Mouse (Mus musculus) intestine, embryonic 14.5 days (tissue): Measurements from ENCODE around the gene Abcc12. TPM values are rescaled to one million over a fixed set of nuclear protein-coding genes. Genes with fewer than 3 reads are reported as not detected.
A peak's percentile ranks its signal among the peaks of the same experiment; 100 is the strongest.

Experiments used
- ATAC-seq: fragments of 200-750 bp; cut with Nextera tagmentation; replicated peaks from 2 replicates; pipeline ENCODE4 v1.8.0; 2017; ENCODE audit warnings: low read depth, moderate number of reproducible peaks, moderate TSS enrichment, moderate library complexity; ENCODE audit not compliant: low FRiP score, low TSS enrichment
- DNase-seq: peaks from one replicate; pipeline ENCODE4 v3.0.0-alpha.2; 2018; ENCODE audit warnings: low spot score
- H3K27ac ChIP-seq: fragments of 300-500 bp; sonication (generic); 2 replicates; pipeline ENCODE4 v1.5.1; 2014; ENCODE audit warnings: low read depth, mild to moderate bottlenecking, control low read depth
- H3K27me3 ChIP-seq: fragments of 300-500 bp; sonication (generic); replicated peaks from 2 replicates; pipeline ENCODE4 v1.6.1; 2014; ENCODE audit warnings: low read length, control low read depth; ENCODE audit not compliant: control insufficient read depth, insufficient read depth
- H3K36me3 ChIP-seq: fragments of 300-500 bp; sonication (generic); 2 replicates; pipeline ENCODE4 v1.6.1; 2014; ENCODE audit warnings: low read length, control low read depth; ENCODE audit not compliant: control insufficient read depth, insufficient read depth
- H3K4me1 ChIP-seq: fragments of 300-500 bp; sonication (generic); replicated peaks from 2 replicates; pipeline ENCODE4 v1.6.1; 2014; ENCODE audit warnings: low read length, control low read depth, mixed read lengths; ENCODE audit not compliant: control insufficient read depth, insufficient read depth
- H3K4me2 ChIP-seq: fragments of 300-500 bp; sonication (generic); 2 replicates; pipeline ENCODE4 v1.6.1; 2014; ENCODE audit warnings: low read length
- H3K4me3 ChIP-seq: fragments of 300-500 bp; sonication (generic); 2 replicates; pipeline ENCODE4 v1.5.1; 2014; ENCODE audit warnings: low read depth, low read length, control low read depth, mixed read lengths
- H3K9ac ChIP-seq: fragments of 300-500 bp; sonication (generic); 2 replicates; pipeline ENCODE4 v1.6.1; 2014; ENCODE audit warnings: mild to moderate bottlenecking, low read length
- H3K9me3 ChIP-seq: fragments of 300-500 bp; sonication (generic); 2 replicates; pipeline ENCODE4 v1.6.1; 2016; ENCODE audit warnings: low read length, control low read depth; ENCODE audit not compliant: control insufficient read depth
- WGBS: fragments of 180-500 bp; shearing (Covaris S2); extraction: QIAGEN DNeasy Blood & Tissue Kit; methylation state at CpG from one replicate; pipeline ENCODE4 v1.1.7; 2014; 5-methylcytosine and 5-hydroxymethylcytosine counted together
- polyA plus RNA-seq: library from polyadenylated mRNA; unstranded; fragments of >200 nt; fragmentation: Nextera tagmentation; extraction: Ambion mirVana; gene quantifications from 2 replicates; pipeline ENCODE4 v1.2.1, GENCODE M21; 2014

The Abcc12 gene
- polyA plus RNA-seq, 1 experiment from 2014 or later = 0.19 TPM

- no peak overlapping the region for H3K4me2 ChIP-seq
- no peak overlapping the region for H3K27ac ChIP-seq
- H3K9me3 ChIP-seq = no peaks in the 10 kb centered on the region
- no peak overlapping the region for H3K9ac ChIP-seq
- no peaks in the 10 kb centered on the region for H3K4me1 ChIP-seq
- H3K27me3 ChIP-seq = no peaks in the 10 kb centered on the region
- ATAC-seq (no peak), DNase-seq (no peak)
- no peaks in the 10 kb centered on the region for H3K36me3 ChIP-seq
- H3K4me3 ChIP-seq = no peak overlapping the region
- WGBS = 78% methylated on average over 1 of the region's 1 CpGs
Measured at GRCm38 (mm10) chr8:86514203-86514602, 66.3 kb downstream of the Abcc12 start.

- WGBS = 58% methylated on average over 5 of the region's 5 CpGs
- no peak overlapping the region for H3K4me3 ChIP-seq
- H3K9me3 ChIP-seq = no peaks in the 10 kb centered on the region
- DNase-seq = peak; percentile 68
- H3K4me1 ChIP-seq = no peaks in the 10 kb centered on the region
- H3K27ac ChIP-seq = no peak overlapping the region
- H3K4me2 ChIP-seq = no peak overlapping the region
- no peaks in the 10 kb centered on the region for H3K36me3 ChIP-seq
- H3K9ac ChIP-seq = no peak overlapping the region
- H3K27me3 ChIP-seq = no peaks in the 10 kb centered on the region
- no peak for ATAC-seq
Measured at GRCm38 (mm10) chr8:86512886-86513285, 67.6 kb downstream of the Abcc12 start.

GRCm38 (mm10) chr8:86512131-86512792 lies 68.2 kb downstream of the Abcc12 start:
- Histone ChIP-seq H3K4me1 (no peaks in the 10 kb centered on the region), H3K36me3 (no peaks in the 10 kb centered on the region), H3K27me3 (no peaks in the 10 kb centered on the region), H3K27ac (no peak overlapping the region), H3K9ac (no peak overlapping the region), H3K4me3 (no peak overlapping the region), H3K4me2 (no peak overlapping the region), H3K9me3 (no peaks in the 10 kb centered on the region)
- WGBS = 50% methylated on average over 10 of the region's 10 CpGs
- ATAC-seq (no peak), DNase-seq (no peak)

GRCm38 (mm10) chr8:86501341-86501740 lies 79.1 kb downstream of the Abcc12 start:
- Histone ChIP-seq H3K4me3 (no peak overlapping the region), H3K4me2 (no peak overlapping the region), H3K27me3 (no peaks in the 10 kb centered on the region), H3K9me3 (peaks cover 6% of the 10 kb centered on the region; the same call in 1 of the 2 replicates), H3K9ac (no peak overlapping the region), H3K27ac (no peak overlapping the region), H3K36me3 (no peaks in the 10 kb centered on the region), H3K4me1 (no peaks in the 10 kb centered on the region)
- ATAC-seq (no peak), DNase-seq (no peak)
- WGBS = 68% methylated on average over 7 of the region's 7 CpGs

GRCm38 (mm10) chr8:86495056-86495455 lies 85.4 kb downstream of the Abcc12 start:
- no peak overlapping the region for H3K4me3 ChIP-seq
- no peak for ATAC-seq
- H3K27ac ChIP-seq = no peak overlapping the region
- no peaks in the 10 kb centered on the region for H3K36me3 ChIP-seq
- H3K4me2 ChIP-seq = no peak overlapping the region
- no peaks in the 10 kb centered on the region for H3K4me1 ChIP-seq
- no peaks in the 10 kb centered on the region for H3K27me3 ChIP-seq
- no peak overlapping the region for H3K9ac ChIP-seq
- DNase-seq = no peak
- H3K9me3 ChIP-seq = no peaks in the 10 kb centered on the region
- 91% methylated on average over 4 of the region's 4 CpGs for WGBS

GRCm38 (mm10) chr8:86493841-86494240 lies 86.6 kb downstream of the Abcc12 start:
- no peaks in the 10 kb centered on the region for H3K4me1 ChIP-seq
- no peak overlapping the region for H3K4me2 ChIP-seq
- no peak overlapping the region for H3K9ac ChIP-seq
- ATAC-seq (no peak), DNase-seq (no peak)
- no peaks in the 10 kb centered on the region for H3K27me3 ChIP-seq
- no peak overlapping the region for H3K4me3 ChIP-seq
- WGBS = 48% methylated on average over 1 of the region's 1 CpGs
- H3K9me3 ChIP-seq = no peaks in the 10 kb centered on the region
- H3K36me3 ChIP-seq = no peaks in the 10 kb centered on the region
- no peak overlapping the region for H3K27ac ChIP-seq

GRCm38 (mm10) chr8:86485411-86485810 lies 95.1 kb downstream of the Abcc12 start:
- H3K4me2 ChIP-seq = no peak overlapping the region
- no peaks in the 10 kb centered on the region for H3K4me1 ChIP-seq
- no peaks in the 10 kb centered on the region for H3K27me3 ChIP-seq
- WGBS = 92% methylated on average over 6 of the region's 6 CpGs
- H3K9ac ChIP-seq = no peak overlapping the region
- H3K4me3 ChIP-seq = no peak overlapping the region
- H3K27ac ChIP-seq = no peak overlapping the region
- no peaks in the 10 kb centered on the region for H3K9me3 ChIP-seq
- no peaks in the 10 kb centered on the region for H3K36me3 ChIP-seq
- DNase-seq (no peak), ATAC-seq (no peak)

GRCm38 (mm10) chr8:86484244-86484643 lies 96.2 kb downstream of the Abcc12 start:
- H3K36me3 ChIP-seq = no peaks in the 10 kb centered on the region
- DNase-seq = no peak
- H3K4me2 ChIP-seq = no peak overlapping the region
- no peak for ATAC-seq
- no peaks in the 10 kb centered on the region for H3K27me3 ChIP-seq
- H3K4me1 ChIP-seq = no peaks in the 10 kb centered on the region
- H3K9me3 ChIP-seq = no peaks in the 10 kb centered on the region
- H3K27ac ChIP-seq = no peak overlapping the region
- no peak overlapping the region for H3K4me3 ChIP-seq
- no peak overlapping the region for H3K9ac ChIP-seq

GRCm38 (mm10) chr8:86482116-86482515 lies 98.4 kb downstream of the Abcc12 start:
- Histone ChIP-seq H3K36me3 (no peaks in the 10 kb centered on the region), H3K4me3 (no peak overlapping the region), H3K27me3 (no peaks in the 10 kb centered on the region), H3K4me1 (no peaks in the 10 kb centered on the region), H3K4me2 (no peak overlapping the region), H3K27ac (no peak overlapping the region), H3K9me3 (no peaks in the 10 kb centered on the region), H3K9ac (no peak overlapping the region)
- ATAC-seq = no peak
- WGBS = 72% methylated on average over 1 of the region's 1 CpGs
- DNase-seq = no peak
